Mouse (Mus musculus): ENCODE measurements around the gene Gm12169. TPM values are rescaled to one million over a fixed set of nuclear protein-coding genes. Genes with fewer than 3 reads are reported as not detected.
"Not testable (repeated sequence)": the region's sequence is repeated elsewhere in the genome, so short reads cannot be mapped to it uniquely, and the experiment has no call there.

The Gm12169 gene
- polyA plus RNA-seq (2015; fragmentation: Nextera tagmentation; extraction: Ambion mirVana) = not detected in 2 replicates

GRCm38 (mm10) chr11:46523912-46524311 is at the start of gene Gm12169:
Gene Gm12169, plus strand, starts transcription at chr11:46524212.
- Histone ChIP-seq H3K36me3 (no peaks in the 10 kb centered on the region), H3K27me3 (no peaks in the 10 kb centered on the region), H3K4me1 (no peaks in the 10 kb centered on the region), H3K9ac (no peak within 1 kb of the TSS), H3K9me3 (replicated peaks) (no peaks in the 10 kb centered on the region), H3K4me2 (no peak within 1 kb of the TSS), H3K27ac (no peak within 1 kb of the TSS), H3K4me3 (replicated peaks) (no peak within 1 kb of the TSS)
- no peak for ATAC-seq (replicated peaks; ENCODE audit: low FRiP score)
- WGBS = 86% methylated on average over 2 of the region's 2 CpGs

GRCm38 (mm10) chr11:46474220-46474619 is 49.8 kb upstream of the Gm12169 start:
- Histone ChIP-seq H3K27me3 (no peaks in the 10 kb centered on the region), H3K4me1 (no peaks in the 10 kb centered on the region), H3K36me3 (no peaks in the 10 kb centered on the region), H3K4me2 (no peak overlapping the region), H3K9ac (no peak overlapping the region), H3K27ac (no peak overlapping the region), H3K4me3 (replicated peaks) (no peak overlapping the region), H3K9me3 (replicated peaks) (no peaks in the 10 kb centered on the region)
- WGBS = 89% methylated on average over 4 of the region's 4 CpGs
- no peak for ATAC-seq (replicated peaks; ENCODE audit: low FRiP score)

- WGBS = 80% methylated on average over 9 of the region's 9 CpGs
Observed at GRCm38 (mm10) chr11:46479311-46479710, 44.7 kb upstream of the Gm12169 start.

GRCm38 (mm10) chr11:46480517-46480916 is 43.5 kb upstream of the Gm12169 start:
- Histone ChIP-seq H3K9me3 (replicated peaks) (no peaks in the 10 kb centered on the region; the same call in 1 of the 2 replicates), H3K4me1 (no peaks in the 10 kb centered on the region), H3K27ac (no peak overlapping the region), H3K4me3 (replicated peaks) (no peak overlapping the region), H3K9ac (no peak overlapping the region), H3K27me3 (no peaks in the 10 kb centered on the region), H3K4me2 (no peak overlapping the region), H3K36me3 (no peaks in the 10 kb centered on the region)
- ATAC-seq (replicated peaks; ENCODE audit: low FRiP score) = no peak
- 62% methylated on average over 7 of the region's 7 CpGs for WGBS

More at GRCm38 (mm10) chr11:46479311-46479710, 44.7 kb upstream of the Gm12169 start:
- no peak overlapping the region for H3K4me3 ChIP-seq (replicated peaks)
- H3K9ac ChIP-seq = no peak overlapping the region
- H3K4me1 ChIP-seq = no peaks in the 10 kb centered on the region
- no peak overlapping the region for H3K27ac ChIP-seq
- H3K9me3 ChIP-seq (replicated peaks) = no peaks in the 10 kb centered on the region; the same call in 1 of the 2 replicates
- ATAC-seq (replicated peaks; ENCODE audit: low FRiP score) = no peak
- H3K4me2 ChIP-seq = no peak overlapping the region
- no peaks in the 10 kb centered on the region for H3K36me3 ChIP-seq
- H3K27me3 ChIP-seq = no peaks in the 10 kb centered on the region

- Histone ChIP-seq H3K36me3 (no peaks in the 10 kb centered on the region), H3K9me3 (replicated peaks) (no peaks in the 10 kb centered on the region), H3K27ac (no peak overlapping the region), H3K4me1 (no peaks in the 10 kb centered on the region), H3K4me2 (no peak overlapping the region), H3K27me3 (no peaks in the 10 kb centered on the region), H3K9ac (no peak overlapping the region), H3K4me3 (replicated peaks) (no peak overlapping the region)
- ATAC-seq (replicated peaks; ENCODE audit: low FRiP score) = no peak
- 32% methylated on average over 1 of the region's 1 CpGs for WGBS
Observed at GRCm38 (mm10) chr11:46488231-46488630, 35.8 kb upstream of the Gm12169 start.

- Histone ChIP-seq H3K4me3 (replicated peaks) (no peak overlapping the region), H3K36me3 (no peaks in the 10 kb centered on the region), H3K4me2 (no peak overlapping the region), H3K9ac (no peak overlapping the region), H3K27ac (no peak overlapping the region), H3K9me3 (replicated peaks) (no peaks in the 10 kb centered on the region), H3K4me1 (no peaks in the 10 kb centered on the region), H3K27me3 (no peaks in the 10 kb centered on the region)
- no peak for ATAC-seq (replicated peaks; ENCODE audit: low FRiP score)
- 82% methylated on average over 2 of the region's 2 CpGs for WGBS
Observed at GRCm38 (mm10) chr11:46488650-46489049, 35.4 kb upstream of the Gm12169 start.

GRCm38 (mm10) chr11:46507146-46507545 is 16.9 kb upstream of the Gm12169 start:
- Histone ChIP-seq H3K4me2 (no peak overlapping the region), H3K9me3 (replicated peaks) (no peaks in the 10 kb centered on the region), H3K4me3 (replicated peaks) (no peak overlapping the region), H3K9ac (no peak overlapping the region), H3K27me3 (no peaks in the 10 kb centered on the region), H3K4me1 (no peaks in the 10 kb centered on the region), H3K27ac (no peak overlapping the region), H3K36me3 (no peaks in the 10 kb centered on the region)
- 69% methylated on average over 3 of the region's 3 CpGs for WGBS
- no peak for ATAC-seq (replicated peaks; ENCODE audit: low FRiP score)

GRCm38 (mm10) chr11:46509900-46510299 is 14.1 kb upstream of the Gm12169 start:
- Histone ChIP-seq H3K27ac (no peak overlapping the region), H3K4me3 (replicated peaks) (no peak overlapping the region), H3K4me2 (no peak overlapping the region), H3K27me3 (no peaks in the 10 kb centered on the region), H3K9ac (no peak overlapping the region), H3K4me1 (no peaks in the 10 kb centered on the region), H3K9me3 (replicated peaks) (no peaks in the 10 kb centered on the region), H3K36me3 (no peaks in the 10 kb centered on the region)
- WGBS = 96% methylated on average over 5 of the region's 5 CpGs
- no peak for ATAC-seq (replicated peaks; ENCODE audit: low FRiP score)

- not testable (repeated sequence) for H3K4me2 ChIP-seq; ATAC-seq (replicated peaks; ENCODE audit: low FRiP score); H3K36me3 ChIP-seq; H3K9me3 ChIP-seq (replicated peaks); H3K27me3 ChIP-seq; H3K4me1 ChIP-seq; H3K4me3 ChIP-seq (replicated peaks); H3K27ac ChIP-seq; H3K9ac ChIP-seq
- 84% methylated on average over 5 of the region's 5 CpGs for WGBS
Observed at GRCm38 (mm10) chr11:46521341-46521740, 2.7 kb upstream of the Gm12169 start.

GRCm38 (mm10) chr11:46522719-46523118 is 1.3 kb upstream of the Gm12169 start:
- no peak overlapping the region for H3K4me3 ChIP-seq (replicated peaks)
- no peak for ATAC-seq (replicated peaks; ENCODE audit: low FRiP score)
- H3K9me3 ChIP-seq (replicated peaks) = no peaks in the 10 kb centered on the region
- H3K36me3 ChIP-seq = no peaks in the 10 kb centered on the region
- no peak overlapping the region for H3K4me2 ChIP-seq
- WGBS = 78% methylated on average over 3 of the region's 3 CpGs
- no peaks in the 10 kb centered on the region for H3K4me1 ChIP-seq
- H3K9ac ChIP-seq = no peak overlapping the region
- no peaks in the 10 kb centered on the region for H3K27me3 ChIP-seq
- no peak overlapping the region for H3K27ac ChIP-seq

GRCm38 (mm10) chr11:46530149-46530548 is 6.1 kb downstream of the Gm12169 start:
- Histone ChIP-seq H3K27ac (no peak overlapping the region), H3K9me3 (replicated peaks) (no peaks in the 10 kb centered on the region), H3K4me1 (no peaks in the 10 kb centered on the region), H3K4me2 (no peak overlapping the region), H3K36me3 (no peaks in the 10 kb centered on the region), H3K27me3 (no peaks in the 10 kb centered on the region), H3K4me3 (replicated peaks) (no peak overlapping the region), H3K9ac (no peak overlapping the region)
- 68% methylated on average over 4 of the region's 4 CpGs for WGBS
- ATAC-seq (replicated peaks; ENCODE audit: low FRiP score) = no peak

GRCm38 (mm10) chr11:46536978-46537377 is 13.0 kb downstream of the Gm12169 start:
- Histone ChIP-seq H3K4me1 (no peaks in the 10 kb centered on the region), H3K9ac (no peak overlapping the region), H3K4me2 (no peak overlapping the region), H3K4me3 (replicated peaks) (no peak overlapping the region), H3K9me3 (replicated peaks) (no peaks in the 10 kb centered on the region), H3K27me3 (no peaks in the 10 kb centered on the region), H3K36me3 (no peaks in the 10 kb centered on the region), H3K27ac (no peak overlapping the region)
- no peak for ATAC-seq (replicated peaks; ENCODE audit: low FRiP score)
- WGBS = 79% methylated on average over 4 of the region's 4 CpGs

GRCm38 (mm10) chr11:46543530-46543929 is 19.5 kb downstream of the Gm12169 start:
- no peaks in the 10 kb centered on the region for H3K9me3 ChIP-seq (replicated peaks)
- WGBS = 90% methylated on average over 2 of the region's 2 CpGs
- no peaks in the 10 kb centered on the region for H3K36me3 ChIP-seq
- no peak for ATAC-seq (replicated peaks; ENCODE audit: low FRiP score)
- H3K4me2 ChIP-seq = no peak overlapping the region
- H3K27ac ChIP-seq = no peak overlapping the region
- H3K4me3 ChIP-seq (replicated peaks) = no peak overlapping the region
- H3K4me1 ChIP-seq = no peaks in the 10 kb centered on the region
- H3K27me3 ChIP-seq = no peaks in the 10 kb centered on the region
- H3K9ac ChIP-seq = no peak overlapping the region
